Mouse (Mus musculus) testis, adult 2 months (tissue): ENCODE results near the gene Eif3l.

Experiments
- CTCF ChIP-seq: fragments of 200-500 bp; IDR thresholded peaks from 2 replicates; pipeline ENCODE4 v1.5.1; 2012; ENCODE audit warnings: low read depth, mild to moderate bottlenecking, inconsistent platforms, low read length, moderate library complexity; ENCODE audit not compliant: control insufficient read depth, insufficient read depth, insufficient replicate concordance
- POLR2A ChIP-seq: fragments of 200-500 bp; IDR thresholded peaks from 2 replicates; pipeline ENCODE4 v1.6.1; 2012; ENCODE audit warnings: low read depth, mild to moderate bottlenecking, inconsistent platforms, low read length, moderate library complexity; ENCODE audit not compliant: control insufficient read depth

- TF ChIP-seq CTCF (no peak), POLR2A (no peak)
Measured at GRCm38 (mm10) chr15:79098220-79098619, 23.2 kb downstream of the Eif3l start.
